Mouse (Mus musculus) adrenal gland, postnatal 4 days (tissue): ENCODE measurements at regions not wholly inside any gene's neighbourhood (a gene's known extent, or its start where the extent isn't known, plus 50 kb on each side); places are given as distances from the start of the nearest gene placed in this dataset.

ENCODE experiments used
- DNase-seq, 2 experiments: peaks; one replicate each; pipeline ENCODE4 v3.0.0; 2021 to 2022; ENCODE audit warnings: low spot score in 2 of 2, mixed read lengths in 2 of 2

- DNase-seq = no peak
These were observed 93.4 kb upstream of the Nckap5 start for GRCm38 (mm10) chr1:126923981-126924380.

DNA sequence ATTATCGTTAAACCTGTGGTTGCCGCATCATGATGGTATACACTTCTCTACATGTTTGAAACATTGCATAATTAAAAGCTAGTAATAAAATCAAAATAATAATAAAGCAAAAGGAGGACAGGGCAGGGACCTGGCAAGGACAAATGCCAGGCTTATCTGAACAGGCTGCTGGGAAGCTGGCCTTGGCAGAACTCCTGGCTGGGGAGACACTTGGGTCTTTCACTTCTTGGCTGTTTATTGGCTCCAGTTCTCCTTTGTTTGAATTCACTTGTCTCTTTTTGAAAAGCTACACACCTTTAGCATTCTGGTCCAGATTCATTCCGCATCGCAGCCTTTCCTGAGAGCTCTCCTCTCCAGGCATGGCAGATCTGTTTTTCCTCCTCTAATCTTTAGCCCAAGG, 91.6 kb upstream of the Nckap5 start:
- DNase-seq = no peak

GRCm38 (mm10) chr1:126918876-126919275, 88.3 kb upstream of the Nckap5 start:
- no peak for DNase-seq

GRCm38 (mm10) chr1:126917872-126918271, 87.3 kb upstream of the Nckap5 start:
- no peak for DNase-seq

DNA sequence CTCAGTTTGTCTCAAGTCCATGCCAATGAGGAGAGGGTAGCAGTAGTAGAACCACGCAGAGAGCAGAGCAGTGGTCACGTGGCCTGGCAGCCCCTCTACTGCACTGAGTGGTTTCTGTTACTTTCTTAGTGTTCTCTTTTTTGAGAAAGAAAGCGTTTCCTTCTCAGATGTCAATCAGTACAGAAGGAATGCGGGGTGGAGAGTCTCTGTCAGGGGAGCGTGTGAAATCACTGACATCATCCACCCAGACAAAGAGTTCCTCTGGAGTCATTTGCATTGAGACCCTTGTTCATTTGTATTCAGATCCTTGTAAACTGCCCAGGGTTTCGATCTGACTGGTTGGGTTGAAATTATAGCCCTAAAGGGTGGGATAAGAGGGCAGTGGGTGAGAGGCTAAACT, 85.8 kb upstream of the Nckap5 start:
- DNase-seq = no peak

- DNase-seq = no peak
These were observed 80.9 kb upstream of the Nckap5 start for GRCm38 (mm10) chr1:126911277-126912060.

DNA sequence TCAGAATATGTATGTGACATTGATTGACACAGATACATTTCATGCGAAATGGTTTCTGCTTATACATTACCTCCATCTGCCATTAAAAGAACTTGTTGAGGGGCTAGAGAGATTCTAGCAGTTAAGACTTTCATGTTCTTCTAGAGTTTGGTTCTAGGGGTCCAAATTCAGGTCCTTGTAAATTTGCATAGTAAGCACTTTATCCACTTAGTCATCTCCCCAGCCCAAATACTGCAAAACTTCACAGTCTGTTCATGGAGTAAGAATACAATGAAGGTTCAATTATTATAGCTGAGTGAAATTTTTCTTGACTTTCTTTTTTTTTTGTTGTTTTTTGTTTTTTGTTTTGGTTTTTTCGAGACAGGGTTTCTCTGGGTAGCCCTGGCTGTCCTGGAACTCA, 76.8 kb upstream of the Nckap5 start:
- DNase-seq = no peak

DNA sequence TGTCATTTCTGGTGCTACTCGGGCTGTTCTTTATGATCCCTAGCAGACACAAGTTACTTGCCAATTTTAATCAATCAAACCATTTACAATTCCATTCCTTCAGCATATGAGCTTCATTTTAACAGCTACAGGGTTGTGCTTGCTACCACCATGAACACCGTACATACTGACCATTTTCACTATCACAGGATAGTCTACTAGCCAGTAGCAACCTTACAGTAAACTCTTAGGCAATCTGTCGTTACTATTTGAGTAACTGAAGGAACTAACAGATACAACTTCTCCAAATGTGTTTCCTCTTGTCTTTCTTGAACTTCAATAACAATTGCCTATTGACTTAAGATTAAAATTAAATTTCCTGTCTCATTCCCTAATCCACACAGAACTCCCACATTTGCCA, 67.9 kb upstream of the Nckap5 start:
- DNase-seq = no peak

GRCm38 (mm10) chr1:126896895-126897294, 66.3 kb upstream of the Nckap5 start:
- no peak for DNase-seq

GRCm38 (mm10) chr1:126880801-126881200, 50.2 kb upstream of the Nckap5 start:
- DNase-seq = no peak
